Mouse (Mus musculus) urinary bladder, postnatal 36 days (tissue): ENCODE results near the gene Limch1.

Source experiments
- DNase-seq, 2 experiments: peaks; one replicate each; pipeline ENCODE4 v3.0.0; 2022; ENCODE audit warnings: low spot score in 2 of 2, mixed read lengths in 1 of 2

Limch1 gene

GRCm38 (mm10) chr5:67032601-67033000, 287.0 kb downstream of the Limch1 start:
- no peak for DNase-seq

- no peak for DNase-seq
Measured at GRCm38 (mm10) chr5:67043932-67044331, 298.3 kb downstream of the Limch1 start.

GRCm38 (mm10) chr5:67048003-67048402, 302.4 kb downstream of the Limch1 start:
- no peak for DNase-seq

GRCm38 (mm10) chr5:67057803-67058202, 312.2 kb downstream of the Limch1 start:
- no peak for DNase-seq

DNA sequence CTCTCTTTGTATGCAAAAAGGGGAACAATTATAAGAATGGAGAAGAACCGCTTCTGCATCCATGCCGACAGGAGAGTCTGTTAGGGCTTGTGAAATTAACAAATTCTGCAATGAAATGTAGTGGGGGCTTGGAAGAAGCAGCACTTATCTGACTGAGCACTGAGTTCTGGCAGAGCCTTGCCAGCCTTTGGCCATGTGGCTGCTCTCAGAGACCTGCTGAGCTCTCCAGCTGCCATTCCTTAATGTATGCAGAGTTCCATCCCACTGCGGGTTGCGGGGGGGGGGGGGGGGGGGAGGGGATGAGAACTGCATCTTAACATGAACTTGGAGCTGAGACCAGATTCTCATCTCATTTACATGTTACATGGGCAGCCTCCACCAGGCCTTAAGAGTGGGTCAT, 314.9 kb downstream of the Limch1 start:
- DNase-seq, result no peak

DNA sequence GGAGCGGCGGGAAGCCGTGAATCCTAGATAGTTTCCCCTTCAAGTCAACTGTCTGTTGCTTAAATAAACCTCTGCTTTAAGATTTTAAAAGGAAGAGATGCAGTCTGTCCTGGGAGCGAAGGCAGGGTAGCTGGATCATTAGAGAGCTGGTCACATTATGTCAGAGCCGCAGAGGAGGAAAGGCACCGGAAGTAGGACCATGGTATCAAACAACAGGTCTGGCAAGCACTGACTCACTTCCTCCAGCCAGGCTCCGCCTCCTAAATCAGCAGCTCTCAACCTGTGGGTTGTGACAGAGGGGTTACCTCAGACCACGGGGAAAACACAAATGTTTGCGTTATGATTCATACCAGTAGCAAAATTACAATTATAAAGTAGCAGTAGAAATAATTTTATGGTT, 318.0 kb downstream of the Limch1 start:
- no peak for DNase-seq

DNA sequence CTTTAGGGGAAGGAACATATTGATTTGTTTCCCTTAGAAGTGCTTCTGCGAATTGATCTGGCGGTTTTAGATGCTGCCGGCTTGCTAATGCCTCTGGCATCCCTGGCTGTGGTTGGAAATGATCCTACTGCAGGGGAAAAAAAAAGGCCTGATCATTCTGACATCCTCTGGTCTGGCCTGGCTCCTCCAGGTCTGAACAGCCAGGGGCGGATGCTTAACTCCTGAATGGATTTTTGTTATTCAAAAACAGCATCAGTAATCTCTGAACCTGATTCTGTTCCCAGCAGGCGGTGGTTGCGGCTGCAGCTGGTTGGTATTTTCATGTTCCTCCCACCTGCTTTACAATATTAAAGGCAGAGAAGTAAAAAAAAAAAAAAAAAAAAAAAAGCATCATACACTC, 337.5 kb downstream of the Limch1 start:
- no peak for DNase-seq

DNA sequence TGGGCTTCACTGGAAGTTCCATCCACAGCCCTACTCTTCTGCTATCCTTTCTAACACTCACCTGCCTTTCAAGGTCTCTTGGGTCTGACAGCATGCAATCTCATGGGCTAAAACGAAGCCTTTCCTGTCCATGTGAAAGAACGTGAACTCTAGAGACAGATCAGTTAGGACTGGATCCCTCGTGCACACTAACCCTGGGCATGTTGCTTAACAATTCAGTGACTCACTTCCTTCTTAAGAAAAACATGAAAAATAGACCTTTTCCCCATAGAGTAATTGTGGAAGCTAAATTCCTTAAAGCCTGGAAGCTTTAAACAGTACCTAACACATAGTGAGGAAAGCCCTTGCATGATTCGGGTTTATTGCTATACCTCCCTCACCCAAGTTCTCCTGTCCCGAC, 345.2 kb downstream of the Limch1 start:
- no peak for DNase-seq

GRCm38 (mm10) chr5:67091766-67092165, 346.1 kb downstream of the Limch1 start:
- no peak for DNase-seq

- no peak for DNase-seq
Measured at GRCm38 (mm10) chr5:67093991-67094390, 348.4 kb downstream of the Limch1 start.

DNA sequence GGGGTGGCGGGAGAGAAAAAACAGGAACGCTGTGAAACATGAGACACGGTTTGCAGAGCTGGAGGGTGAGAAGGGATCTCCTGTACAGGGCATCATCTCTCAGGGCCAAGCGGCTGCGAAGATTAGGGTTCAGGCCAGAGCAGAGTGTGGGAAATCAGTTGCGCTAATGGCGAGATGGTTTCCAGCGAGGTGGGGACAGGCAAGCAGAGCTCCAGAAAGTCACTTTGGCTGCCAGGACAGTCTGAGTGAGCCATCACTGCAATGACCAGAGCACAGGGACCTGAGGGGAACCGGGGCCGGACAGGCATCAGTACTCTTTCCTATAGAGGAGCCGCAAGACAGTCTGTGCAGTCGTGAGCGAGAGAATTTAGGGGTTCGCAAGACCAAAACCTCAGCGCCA, 349.5 kb downstream of the Limch1 start:
- no peak for DNase-seq

DNA sequence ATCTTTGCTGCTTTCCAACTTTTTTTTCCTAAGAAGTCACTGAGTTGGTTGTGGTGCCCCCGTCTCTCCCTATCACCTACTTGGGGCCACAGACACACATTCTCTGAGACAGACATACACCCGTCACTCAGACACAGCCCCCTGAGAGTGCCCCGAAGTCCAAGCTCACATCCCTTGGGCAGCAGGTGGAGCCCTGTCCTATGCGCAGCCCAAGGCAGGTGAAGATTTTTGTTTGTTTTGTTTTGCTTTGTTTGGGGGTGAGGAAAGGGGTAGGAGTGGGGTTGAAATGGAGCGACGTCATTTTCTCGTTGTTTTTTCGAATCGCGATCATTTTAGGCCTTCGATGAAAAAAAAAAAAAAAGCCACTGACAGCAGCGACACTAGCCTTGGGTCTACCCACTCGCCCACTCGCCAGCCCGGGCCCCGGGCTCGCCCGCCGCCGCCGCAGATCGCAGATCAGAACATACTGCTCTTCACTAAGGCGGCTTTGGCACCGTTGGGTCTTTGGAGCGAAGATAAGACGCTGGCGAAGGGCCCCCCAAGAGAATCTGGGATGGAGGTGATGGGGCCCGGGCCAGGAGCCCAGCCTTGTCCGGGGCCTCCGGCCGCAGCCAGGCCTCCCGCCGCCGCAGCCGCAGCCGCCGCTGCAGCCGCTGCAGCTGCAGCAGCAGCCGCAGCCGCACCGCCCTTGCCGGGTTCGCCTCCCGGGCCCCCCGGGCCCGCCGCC, 350.2 kb downstream of the Limch1 start:
- DNase-seq, result no peak

GRCm38 (mm10) chr5:67096378-67096771, 350.7 kb downstream of the Limch1 start:
- DNase-seq, result no peak

GRCm38 (mm10) chr5:67097106-67098050, 351.8 kb downstream of the Limch1 start:
- DNase-seq, result no peak

GRCm38 (mm10) chr5:67098051-67098732, 352.6 kb downstream of the Limch1 start:
- DNase-seq, result no peak

GRCm38 (mm10) chr5:67098733-67099323, 353.2 kb downstream of the Limch1 start, which contains the start of gene Phox2b:
TSS of gene Phox2b (minus strand) at chr5:67099301.
- no peak for DNase-seq

DNA sequence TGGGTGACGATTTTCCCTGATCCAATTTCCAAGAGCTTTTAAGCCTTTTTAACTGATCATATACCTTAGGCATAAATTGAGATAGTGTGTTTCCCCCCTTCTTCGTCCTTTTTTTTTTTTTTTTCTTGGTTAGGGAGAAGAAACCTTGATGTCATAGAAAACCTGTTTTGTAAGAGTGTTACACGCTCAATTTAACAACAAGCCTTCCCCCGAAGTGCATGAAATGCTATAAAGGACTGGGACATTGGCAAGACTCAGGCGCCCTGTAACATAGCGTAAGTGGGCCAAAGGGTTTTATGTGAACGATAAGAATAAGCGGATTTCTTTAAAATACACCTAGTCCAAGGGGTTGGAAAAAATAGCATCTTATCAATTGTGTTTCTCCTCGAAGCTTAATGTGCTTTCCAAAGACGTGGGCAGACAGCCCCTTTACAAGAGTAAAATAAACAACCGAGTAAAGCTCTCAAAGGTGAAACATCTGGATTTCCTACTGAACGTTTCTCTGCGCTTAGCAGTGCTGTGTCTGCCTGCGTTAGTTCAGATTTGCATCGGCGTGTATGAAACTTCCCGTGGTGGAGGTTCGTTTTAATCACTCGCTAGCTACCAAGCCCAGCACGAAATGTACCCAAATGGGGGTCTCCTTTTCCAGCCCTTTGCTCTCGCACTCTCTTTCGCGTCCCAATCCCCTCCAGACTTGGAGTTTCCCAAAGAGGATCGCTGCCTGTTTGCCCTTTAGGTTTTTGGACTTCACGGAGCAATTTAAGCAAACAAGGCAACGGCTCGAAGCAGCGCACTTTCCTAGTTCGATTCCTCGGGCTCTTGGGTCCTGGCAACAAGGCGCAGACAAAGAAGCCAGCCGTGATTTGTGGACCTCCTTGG, 354.0 kb downstream of the Limch1 start:
- DNase-seq, result no peak

GRCm38 (mm10) chr5:67100564-67101394, 355.2 kb downstream of the Limch1 start:
- no peak for DNase-seq

DNA sequence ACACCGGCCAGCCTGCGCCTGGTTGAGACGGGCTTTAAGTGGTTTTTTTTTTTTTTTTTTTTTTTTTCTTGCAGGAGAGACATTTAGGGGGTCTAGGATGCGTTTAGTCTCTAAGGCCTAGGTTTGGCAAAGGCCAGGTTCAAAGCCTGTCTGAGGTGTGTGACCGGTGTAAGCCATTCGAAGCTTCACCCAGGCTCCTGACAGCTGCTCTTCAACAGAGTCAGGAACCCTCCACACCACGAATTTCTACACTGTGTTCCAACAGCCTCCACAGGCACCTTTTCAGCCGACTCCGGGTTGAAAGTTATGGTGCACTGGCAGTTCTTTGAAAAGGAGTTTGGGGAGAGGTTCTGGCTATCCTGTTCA, 355.8 kb downstream of the Limch1 start:
- DNase-seq, result no peak
